Mouse (Mus musculus) adipocyte (in vitro differentiated cells): Measurements from ENCODE around the gene Lipe.
"Not testable (repeated sequence)": the region's sequence is repeated elsewhere in the genome, so short reads cannot be mapped to it uniquely, and the experiment has no call there.

Experiments used
- DNase-seq: peaks from one replicate; pipeline ENCODE4 v3.0.0-alpha.2; 2016; ENCODE audit warnings: low spot score

Lipe gene

GRCm38 (mm10) chr7:25398610-25399009 is at the start of gene Lipe:
Gene Lipe (minus strand): TSS chr7:25398710.
- DNase-seq: no peak

DNA sequence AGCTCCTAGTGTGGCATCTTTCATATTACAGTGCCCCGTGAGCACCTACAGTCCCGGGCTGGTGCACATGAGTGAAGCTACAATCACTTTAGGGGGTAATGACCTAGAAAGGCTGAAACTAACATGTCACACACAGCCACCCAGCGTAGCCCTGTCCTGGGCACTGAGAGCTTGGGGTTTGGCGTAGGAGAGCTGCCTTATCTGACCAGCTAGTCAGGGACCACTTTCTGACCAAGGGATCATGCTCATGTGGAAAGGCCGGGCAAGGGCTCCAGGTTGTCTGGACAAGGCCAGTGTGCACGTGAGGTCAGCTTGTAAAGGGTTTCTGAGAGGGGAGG is 42.3 kb upstream of the Lipe start:
- no peak for DNase-seq

GRCm38 (mm10) chr7:25439978-25440815 is 41.7 kb upstream of the Lipe start:
- DNase-seq: peak; percentile 9

DNA sequence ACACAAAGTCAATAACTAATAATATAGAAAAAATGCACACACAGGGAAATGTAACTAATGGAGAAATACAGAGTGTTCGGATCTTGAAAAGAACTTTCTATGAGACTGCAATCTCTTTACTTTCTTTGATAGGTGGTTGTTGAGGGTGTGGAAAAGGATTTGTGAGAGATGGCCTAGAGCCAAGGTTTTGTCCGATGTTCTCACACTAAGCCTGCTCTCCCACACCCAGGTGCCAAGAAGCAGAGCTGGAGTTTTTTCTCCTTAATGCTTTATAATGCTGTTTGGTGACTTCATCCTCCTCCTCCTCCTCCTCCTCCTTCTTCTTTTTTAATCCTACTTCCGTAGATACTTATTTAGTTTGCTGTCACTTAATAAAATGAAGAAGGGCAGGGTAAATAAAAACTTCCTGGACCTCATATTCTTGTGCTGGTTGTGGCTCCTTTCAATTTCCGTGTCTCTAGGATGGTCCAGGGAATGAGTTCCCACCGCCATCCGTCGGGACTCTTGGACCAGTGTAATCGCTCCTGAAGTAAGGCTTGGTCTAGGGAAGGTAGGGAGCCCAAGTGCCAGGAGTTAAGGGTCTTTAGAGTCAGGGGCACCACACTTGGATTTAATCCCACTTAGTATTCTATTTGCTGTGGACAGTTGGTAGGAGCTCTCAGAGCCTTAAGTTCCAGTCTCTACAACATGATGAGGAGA is 40.8 kb upstream of the Lipe start:
- no peak for DNase-seq

- DNase-seq: no peak
These were observed 38.2 kb upstream of the Lipe start for GRCm38 (mm10) chr7:25436704-25437103.

DNA sequence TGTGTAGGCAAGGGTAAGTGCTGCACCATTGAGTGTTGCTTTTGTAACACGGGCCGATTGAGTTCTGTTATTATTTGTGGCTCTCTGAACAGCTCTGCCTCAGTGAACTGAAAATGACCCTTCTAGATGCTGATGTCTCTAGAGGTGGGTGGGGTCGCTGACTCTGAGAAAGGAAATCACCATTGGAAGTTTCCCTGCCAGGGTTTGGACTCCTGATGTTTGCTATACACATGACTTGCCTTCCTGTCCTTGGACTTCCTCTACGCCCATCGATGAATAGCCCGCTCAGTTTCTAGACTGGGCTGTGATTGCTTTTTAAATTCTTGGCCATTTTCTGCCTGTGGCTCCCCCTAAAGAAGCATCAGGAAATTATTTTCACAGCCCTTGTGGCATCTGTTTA is 37.7 kb upstream of the Lipe start:
- no peak for DNase-seq

GRCm38 (mm10) chr7:25435546-25435851 is 37.0 kb upstream of the Lipe start:
- DNase-seq: no peak

DNA sequence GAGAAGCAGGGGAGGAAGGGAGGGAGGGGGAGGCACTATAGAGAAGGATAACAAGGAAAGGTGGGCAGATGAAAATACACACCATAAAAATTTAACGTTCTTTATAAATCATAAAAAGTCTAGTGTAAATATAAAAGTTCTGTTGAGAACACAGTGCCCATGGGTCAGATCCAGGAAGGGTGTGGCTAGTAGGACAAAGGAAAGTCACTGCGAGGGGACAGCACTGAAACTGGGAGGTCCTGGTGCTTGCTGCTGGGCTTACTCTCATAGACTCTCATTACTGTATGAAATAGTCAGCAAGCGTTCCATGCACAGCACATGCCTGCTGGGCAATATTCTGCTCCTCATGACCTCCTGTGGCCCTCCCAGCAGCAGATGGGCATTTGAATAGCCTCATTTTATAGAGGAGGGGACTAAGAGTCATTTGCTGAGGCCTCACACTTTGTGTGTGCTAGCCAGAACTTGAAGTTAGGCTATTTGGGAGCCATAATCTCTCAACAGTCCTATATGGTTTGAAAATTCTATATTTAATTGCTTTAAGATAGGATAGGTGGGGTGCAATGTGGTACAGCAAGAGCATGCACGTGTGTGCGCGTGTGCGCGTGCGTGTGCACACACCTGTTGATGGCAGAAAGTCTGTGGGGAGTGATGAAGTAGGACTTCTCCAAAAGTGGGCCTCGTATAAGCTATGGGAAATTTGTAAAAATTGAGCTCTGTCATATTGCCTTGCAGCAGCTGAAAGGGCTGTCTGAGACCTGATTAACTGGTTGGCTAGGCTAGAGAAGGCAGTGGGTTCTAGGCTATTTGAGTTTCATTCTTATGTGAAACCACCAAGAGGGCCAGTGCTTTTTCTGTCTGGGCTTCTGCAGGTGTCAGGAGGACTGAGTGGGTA is 36.4 kb upstream of the Lipe start:
- no peak for DNase-seq

GRCm38 (mm10) chr7:25433781-25434560 is 35.5 kb upstream of the Lipe start:
- DNase-seq: no peak

GRCm38 (mm10) chr7:25433007-25433541 is 34.6 kb upstream of the Lipe start:
- DNase-seq: no peak

DNA sequence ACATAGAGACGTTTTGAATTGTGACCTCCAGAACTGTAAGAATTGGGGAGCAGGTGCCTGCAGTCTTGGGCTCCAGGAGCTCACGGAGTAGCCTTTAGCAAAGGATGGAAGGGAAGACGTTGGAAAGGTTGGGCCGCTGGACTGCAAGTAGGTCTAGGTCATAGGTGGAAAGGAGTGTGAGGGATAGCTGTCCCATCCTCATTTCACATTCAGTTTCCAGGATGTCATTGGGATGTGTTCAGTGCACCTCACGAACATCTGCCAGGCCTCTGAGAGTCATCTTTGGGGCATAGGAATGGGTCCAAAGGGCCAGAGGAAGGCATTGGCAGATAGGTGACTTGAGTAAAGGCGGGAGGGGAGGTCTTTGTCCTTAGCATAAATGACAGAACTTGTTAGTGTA is 33.9 kb upstream of the Lipe start:
- DNase-seq: no peak

GRCm38 (mm10) chr7:25429886-25430784 is 31.6 kb upstream of the Lipe start:
- DNase-seq: no peak

GRCm38 (mm10) chr7:25428321-25428720 is 29.8 kb upstream of the Lipe start:
- no peak for DNase-seq

- no peak for DNase-seq
These were observed 28.6 kb upstream of the Lipe start for GRCm38 (mm10) chr7:25427144-25427543.

GRCm38 (mm10) chr7:25426380-25426779 is 27.9 kb upstream of the Lipe start:
- DNase-seq: not testable (repeated sequence)

- peak; percentile 83 for DNase-seq
These were observed 25.9 kb upstream of the Lipe start for GRCm38 (mm10) chr7:25424429-25424828.

GRCm38 (mm10) chr7:25422286-25422841 is 23.9 kb upstream of the Lipe start:
- DNase-seq: no peak

DNA sequence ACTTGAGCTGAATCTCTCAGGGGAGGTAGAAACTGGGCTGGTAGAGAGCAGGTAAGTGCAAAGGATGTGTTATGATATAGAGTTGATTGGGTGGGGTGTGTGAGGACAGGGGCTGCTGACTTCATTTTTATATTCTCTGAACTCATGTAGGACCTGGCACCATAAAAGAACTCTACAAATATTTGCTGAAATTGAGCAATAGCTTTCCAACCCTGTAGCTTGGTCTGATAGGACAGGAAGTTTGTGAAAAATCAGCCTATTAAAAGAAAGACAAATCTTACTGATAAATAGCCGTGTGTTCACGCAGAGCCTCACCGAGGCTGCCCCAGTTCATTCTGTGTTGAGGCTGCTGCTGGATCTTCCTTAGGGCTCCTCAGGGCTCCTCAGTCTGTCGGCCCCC is 21.4 kb upstream of the Lipe start:
- no peak for DNase-seq

DNA sequence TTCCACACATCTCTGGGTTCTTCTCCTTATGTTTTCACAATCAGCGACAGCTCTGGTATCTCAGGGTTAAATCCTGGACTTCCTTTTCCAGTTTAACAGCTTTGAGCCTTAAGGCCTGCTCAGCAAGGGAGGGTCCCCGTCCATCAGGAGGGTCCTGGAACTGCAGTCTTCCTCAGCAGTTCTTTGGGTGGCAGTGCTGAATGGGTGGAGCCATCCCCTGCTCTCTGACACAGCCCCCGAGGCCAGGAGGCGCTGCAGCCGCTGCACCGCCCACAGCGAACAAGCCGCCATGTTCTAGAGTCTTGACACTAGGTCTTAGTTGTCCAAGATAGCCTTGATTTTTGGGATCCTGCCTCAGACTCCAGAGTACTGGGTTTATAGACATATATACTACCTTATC is 21.0 kb upstream of the Lipe start:
- no peak for DNase-seq

GRCm38 (mm10) chr7:25417597-25417996 is 19.1 kb upstream of the Lipe start:
- no peak for DNase-seq
